Mouse (Mus musculus): ENCODE results near the gene Olfr556. TPM values are rescaled to one million over a fixed set of nuclear protein-coding genes. Genes with fewer than 3 reads are reported as not detected.
"Not testable (repeated sequence)": the region's sequence is repeated elsewhere in the genome, so short reads cannot be mapped to it uniquely, and the experiment has no call there.

Olfr556 gene
- polyA plus RNA-seq (2015; fragmentation: Nextera tagmentation; extraction: Ambion mirVana) = not detected in 2 replicates

- H3K27ac ChIP-seq (ENCODE audit: low read length) = no peak within 1 kb of the TSS
- no peak within 1 kb of the TSS for H3K4me2 ChIP-seq (replicated peaks; ENCODE audit: low read depth, low read length)
- WGBS = 36% methylated on average over 3 of the region's 3 CpGs
Observed at GRCm38 (mm10) chr7:102664599-102664998, at the start of gene Olfr556. Gene Olfr556, plus strand, starts transcription at chr7:102664899.

GRCm38 (mm10) chr7:102618118-102618517 is 46.6 kb upstream of the Olfr556 start, which contains the start of gene Olfr553:
Gene Olfr553, minus strand, starts transcription at chr7:102618218.
- no peaks in the 10 kb centered on the region for H3K4me1 ChIP-seq (ENCODE audit: insufficient read depth, low read length)
- no peak within 1 kb of the TSS for H3K4me3 ChIP-seq (ENCODE audit: low read length)
- H3K9ac ChIP-seq (replicated peaks; ENCODE audit: low read length) = no peak within 1 kb of the TSS
- H3K27ac ChIP-seq (ENCODE audit: low read length) = no peak within 1 kb of the TSS
- H3K9me3 ChIP-seq (ENCODE audit: low read length) = no peaks in the 10 kb centered on the region
- no peak for ATAC-seq (ENCODE audit: low FRiP score, low TSS enrichment)
- no peaks in the 10 kb centered on the region for H3K27me3 ChIP-seq (ENCODE audit: insufficient read depth, low read length)
- H3K36me3 ChIP-seq (ENCODE audit: insufficient read depth, low read length) = no peaks in the 10 kb centered on the region
- H3K4me2 ChIP-seq (replicated peaks; ENCODE audit: low read depth, low read length) = no peak within 1 kb of the TSS

More at GRCm38 (mm10) chr7:102664599-102664998, at the start of gene Olfr556:
- no peaks in the 10 kb centered on the region for H3K4me1 ChIP-seq (ENCODE audit: insufficient read depth, low read length)
- H3K4me3 ChIP-seq (ENCODE audit: low read length) = no peak within 1 kb of the TSS
- ATAC-seq (ENCODE audit: low FRiP score, low TSS enrichment) = no peak
- H3K36me3 ChIP-seq (ENCODE audit: insufficient read depth, low read length) = no peaks in the 10 kb centered on the region
- no peak within 1 kb of the TSS for H3K9ac ChIP-seq (replicated peaks; ENCODE audit: low read length)
- H3K27me3 ChIP-seq (ENCODE audit: insufficient read depth, low read length) = no peaks in the 10 kb centered on the region
- no peaks in the 10 kb centered on the region for H3K9me3 ChIP-seq (ENCODE audit: low read length)

- H3K4me1 ChIP-seq (ENCODE audit: insufficient read depth, low read length) = no peaks in the 10 kb centered on the region
- no peak overlapping the region for H3K27ac ChIP-seq (ENCODE audit: low read length)
- H3K9ac ChIP-seq (replicated peaks; ENCODE audit: low read length) = no peak overlapping the region
- ATAC-seq (ENCODE audit: low FRiP score, low TSS enrichment) = no peak
- 62% methylated on average over 5 of the region's 5 CpGs for WGBS
- no peaks in the 10 kb centered on the region for H3K9me3 ChIP-seq (ENCODE audit: low read length)
- no peak overlapping the region for H3K4me3 ChIP-seq (ENCODE audit: low read length)
- no peak overlapping the region for H3K4me2 ChIP-seq (replicated peaks; ENCODE audit: low read depth, low read length)
- no peaks in the 10 kb centered on the region for H3K36me3 ChIP-seq (ENCODE audit: insufficient read depth, low read length)
- H3K27me3 ChIP-seq (ENCODE audit: insufficient read depth, low read length) = no peaks in the 10 kb centered on the region
Observed at GRCm38 (mm10) chr7:102619608-102620007, 45.1 kb upstream of the Olfr556 start.

GRCm38 (mm10) chr7:102620368-102620767 is 44.3 kb upstream of the Olfr556 start:
- H3K4me3 ChIP-seq (ENCODE audit: low read length); H3K9me3 ChIP-seq (ENCODE audit: low read length); H3K9ac ChIP-seq (replicated peaks; ENCODE audit: low read length); H3K36me3 ChIP-seq (ENCODE audit: insufficient read depth, low read length); H3K4me1 ChIP-seq (ENCODE audit: insufficient read depth, low read length); H3K4me2 ChIP-seq (replicated peaks; ENCODE audit: low read depth, low read length); ATAC-seq (ENCODE audit: low FRiP score, low TSS enrichment); H3K27ac ChIP-seq (ENCODE audit: low read length); H3K27me3 ChIP-seq (ENCODE audit: insufficient read depth, low read length): not testable (repeated sequence)
- 91% methylated on average over 15 of the region's 19 CpGs for WGBS

- no peak overlapping the region for H3K4me3 ChIP-seq (ENCODE audit: low read length)
- no peaks in the 10 kb centered on the region for H3K27me3 ChIP-seq (ENCODE audit: insufficient read depth, low read length)
- H3K27ac ChIP-seq (ENCODE audit: low read length) = no peak overlapping the region
- no peak overlapping the region for H3K4me2 ChIP-seq (replicated peaks; ENCODE audit: low read depth, low read length)
- H3K36me3 ChIP-seq (ENCODE audit: insufficient read depth, low read length) = no peaks in the 10 kb centered on the region
- ATAC-seq (ENCODE audit: low FRiP score, low TSS enrichment) = no peak
- H3K4me1 ChIP-seq (ENCODE audit: insufficient read depth, low read length) = no peaks in the 10 kb centered on the region
- no peaks in the 10 kb centered on the region for H3K9me3 ChIP-seq (ENCODE audit: low read length)
- WGBS = 33% methylated on average over 3 of the region's 3 CpGs
- no peak overlapping the region for H3K9ac ChIP-seq (replicated peaks; ENCODE audit: low read length)
Observed at GRCm38 (mm10) chr7:102636665-102637064, 28.0 kb upstream of the Olfr556 start.

- no peak for ATAC-seq (ENCODE audit: low FRiP score, low TSS enrichment)
- Histone ChIP-seq H3K36me3 (ENCODE audit: insufficient read depth, low read length) (no peaks in the 10 kb centered on the region), H3K9me3 (ENCODE audit: low read length) (no peaks in the 10 kb centered on the region), H3K27me3 (ENCODE audit: insufficient read depth, low read length) (no peaks in the 10 kb centered on the region), H3K4me1 (ENCODE audit: insufficient read depth, low read length) (no peaks in the 10 kb centered on the region), H3K4me2 (replicated peaks; ENCODE audit: low read depth, low read length) (no peak within 1 kb of the TSS), H3K4me3 (ENCODE audit: low read length) (no peak within 1 kb of the TSS), H3K27ac (ENCODE audit: low read length) (no peak within 1 kb of the TSS), H3K9ac (replicated peaks; ENCODE audit: low read length) (no peak within 1 kb of the TSS)
- 68% methylated on average over 1 of the region's 1 CpGs for WGBS
Observed at GRCm38 (mm10) chr7:102638132-102638531, 26.6 kb upstream of the Olfr556 start, which contains the start of gene Olfr554. Gene Olfr554, plus strand, starts transcription at chr7:102638432.

- not testable (repeated sequence) for ATAC-seq (ENCODE audit: low FRiP score, low TSS enrichment); H3K27ac ChIP-seq (ENCODE audit: low read length); H3K9me3 ChIP-seq (ENCODE audit: low read length); H3K36me3 ChIP-seq (ENCODE audit: insufficient read depth, low read length); H3K4me3 ChIP-seq (ENCODE audit: low read length); H3K9ac ChIP-seq (replicated peaks; ENCODE audit: low read length); H3K4me2 ChIP-seq (replicated peaks; ENCODE audit: low read depth, low read length); H3K27me3 ChIP-seq (ENCODE audit: insufficient read depth, low read length); H3K4me1 ChIP-seq (ENCODE audit: insufficient read depth, low read length)
- WGBS = 80% methylated on average over 3 of the region's 4 CpGs
Observed at GRCm38 (mm10) chr7:102644945-102645344, 19.8 kb upstream of the Olfr556 start.

GRCm38 (mm10) chr7:102658523-102658922 is 6.2 kb upstream of the Olfr556 start, which contains the start of gene Olfr555:
Gene Olfr555, plus strand, starts transcription at chr7:102658823.
- WGBS = 74% methylated on average over 1 of the region's 1 CpGs
- Histone ChIP-seq H3K9me3 (ENCODE audit: low read length) (no peaks in the 10 kb centered on the region), H3K27ac (ENCODE audit: low read length) (no peak within 1 kb of the TSS), H3K4me1 (ENCODE audit: insufficient read depth, low read length) (no peaks in the 10 kb centered on the region), H3K27me3 (ENCODE audit: insufficient read depth, low read length) (no peaks in the 10 kb centered on the region), H3K36me3 (ENCODE audit: insufficient read depth, low read length) (no peaks in the 10 kb centered on the region), H3K4me3 (ENCODE audit: low read length) (no peak within 1 kb of the TSS), H3K4me2 (replicated peaks; ENCODE audit: low read depth, low read length) (no peak within 1 kb of the TSS), H3K9ac (replicated peaks; ENCODE audit: low read length) (no peak within 1 kb of the TSS)
- ATAC-seq (ENCODE audit: low FRiP score, low TSS enrichment) = no peak

GRCm38 (mm10) chr7:102665378-102665777 is 679 bp downstream of the Olfr556 start:
- ATAC-seq (ENCODE audit: low FRiP score, low TSS enrichment) = no peak
- Histone ChIP-seq H3K4me3 (ENCODE audit: low read length) (no peak overlapping the region), H3K36me3 (ENCODE audit: insufficient read depth, low read length) (no peaks in the 10 kb centered on the region), H3K9me3 (ENCODE audit: low read length) (no peaks in the 10 kb centered on the region), H3K27me3 (ENCODE audit: insufficient read depth, low read length) (no peaks in the 10 kb centered on the region), H3K9ac (replicated peaks; ENCODE audit: low read length) (no peak overlapping the region), H3K4me2 (replicated peaks; ENCODE audit: low read depth, low read length) (no peak overlapping the region), H3K27ac (ENCODE audit: low read length) (no peak overlapping the region), H3K4me1 (ENCODE audit: insufficient read depth, low read length) (no peaks in the 10 kb centered on the region)
- WGBS = 36% methylated on average over 2 of the region's 2 CpGs

- Histone ChIP-seq H3K27ac (ENCODE audit: low read length) (no peak overlapping the region), H3K4me1 (ENCODE audit: insufficient read depth, low read length) (no peaks in the 10 kb centered on the region), H3K4me3 (ENCODE audit: low read length) (no peak overlapping the region), H3K27me3 (ENCODE audit: insufficient read depth, low read length) (no peaks in the 10 kb centered on the region), H3K9ac (replicated peaks; ENCODE audit: low read length) (no peak overlapping the region), H3K4me2 (replicated peaks; ENCODE audit: low read depth, low read length) (no peak overlapping the region), H3K36me3 (ENCODE audit: insufficient read depth, low read length) (0 out of 2 replicates have a peak, but pooled peaks cover 4% of the 10 kb centered on the region), H3K9me3 (ENCODE audit: low read length) (no peaks in the 10 kb centered on the region)
- WGBS = 79% methylated on average over 2 of the region's 2 CpGs
- ATAC-seq (ENCODE audit: low FRiP score, low TSS enrichment) = no peak
Observed at GRCm38 (mm10) chr7:102676225-102676624, 11.5 kb downstream of the Olfr556 start.

Data from kidney, embryonic 16.5 days (tissue).